In genomic region chr8:105275387-105275786, GRCm38 (mm10) we compare ENCODE assay signal across 7 mouse cellular contexts. TPM values are rescaled to one million over a fixed set of nuclear protein-coding genes. Genes with fewer than 3 reads are reported as not detected.
DNase-seq lines count a peak whose midpoint lies in the region; ATAC-seq and TF ChIP-seq lines count a peak whose summit lies in the region.

No protein-coding gene starts in this region.

- peak overlapping the region; percentile 69 for H3K4me2 ChIP-seq in kidney, postnatal 0 days (ENCODE audit: low read length)
- H3K4me2 ChIP-seq in embryonic facial prominence, embryonic 14.5 days (ENCODE audit: low read depth, low read length): peak overlapping the region; percentile 75
- H3K4me2 ChIP-seq in hindbrain, embryonic 12.5 days (replicated peaks): peak overlapping the region; percentile 84; the same call in 1 of the 2 replicates
- peak overlapping the region; percentile 94 for H3K4me2 ChIP-seq in midbrain, embryonic 15.5 days

- H3K4me1 ChIP-seq in kidney, postnatal 0 days (replicated peaks; ENCODE audit: insufficient read depth, low read length): 0 out of 2 replicates have a peak, but pooled peaks cover 2% of the 10 kb centered on the region
- peaks cover 21% of the 10 kb centered on the region for H3K4me1 ChIP-seq in embryonic facial prominence, embryonic 14.5 days (ENCODE audit: control insufficient read depth, insufficient read depth, low read length)
- H3K4me1 ChIP-seq in hindbrain, embryonic 12.5 days: peaks cover 27% of the 10 kb centered on the region
- peaks cover 34% of the 10 kb centered on the region for H3K4me1 ChIP-seq in midbrain, embryonic 15.5 days

- 6% methylated on average over 11 of the region's 11 CpGs for WGBS in kidney, postnatal 0 days
- 7% methylated on average over 11 of the region's 11 CpGs for WGBS in embryonic facial prominence, embryonic 14.5 days
- 4% methylated on average over 11 of the region's 11 CpGs for WGBS in hindbrain, embryonic 12.5 days
- WGBS in midbrain, embryonic 15.5 days: 6% methylated on average over 11 of the region's 11 CpGs

- H3K27ac ChIP-seq in kidney, postnatal 0 days: no peak overlapping the region
- no peak overlapping the region for H3K27ac ChIP-seq in embryonic facial prominence, embryonic 14.5 days (replicated peaks; ENCODE audit: low read depth, low read length)
- no peak overlapping the region for H3K27ac ChIP-seq in hindbrain, embryonic 12.5 days
- H3K27ac ChIP-seq in midbrain, embryonic 15.5 days: no peak overlapping the region

- no peak overlapping the region for H3K9ac ChIP-seq in kidney, postnatal 0 days (ENCODE audit: low read depth, low read length)
- H3K9ac ChIP-seq in embryonic facial prominence, embryonic 14.5 days (ENCODE audit: low read depth, low read length): no peak overlapping the region
- H3K9ac ChIP-seq in hindbrain, embryonic 12.5 days: no peak overlapping the region
- H3K9ac ChIP-seq in midbrain, embryonic 15.5 days: no peak overlapping the region

- no peaks in the 10 kb centered on the region for H3K9me3 ChIP-seq in kidney, postnatal 0 days (replicated peaks; ENCODE audit: low read length)
- H3K9me3 ChIP-seq in embryonic facial prominence, embryonic 14.5 days (ENCODE audit: control insufficient read depth, low read length): no peaks in the 10 kb centered on the region
- no peaks in the 10 kb centered on the region for H3K9me3 ChIP-seq in hindbrain, embryonic 12.5 days (replicated peaks)
- H3K9me3 ChIP-seq in midbrain, embryonic 15.5 days: no peaks in the 10 kb centered on the region

- H3K4me3 ChIP-seq in kidney, postnatal 0 days (replicated peaks; ENCODE audit: low read depth, low read length): 0 out of 2 replicates have a peak overlapping the region, but pooled peaks have one; percentile 31
- peak overlapping the region; percentile 41 for H3K4me3 ChIP-seq in embryonic facial prominence, embryonic 14.5 days (ENCODE audit: low read depth, low read length)
- peak overlapping the region; percentile 44; the same call in 1 of the 2 replicates for H3K4me3 ChIP-seq in hindbrain, embryonic 12.5 days
- peak overlapping the region; percentile 50; the same call in 1 of the 2 replicates for H3K4me3 ChIP-seq in midbrain, embryonic 15.5 days

- no peak for TF ChIP-seq CTCF in kidney, postnatal 0 days (IDR thresholded peaks at IDR 0.05; ENCODE audit: low read depth)

- H3K27me3 ChIP-seq in kidney, postnatal 0 days (ENCODE audit: insufficient read depth, low read length): peaks cover 66% of the 10 kb centered on the region
- H3K27me3 ChIP-seq in embryonic facial prominence, embryonic 14.5 days (replicated peaks; ENCODE audit: control insufficient read depth, insufficient read depth, low read length): peaks cover 93% of the 10 kb centered on the region
- H3K27me3 ChIP-seq in hindbrain, embryonic 12.5 days: peaks cover 99% of the 10 kb centered on the region
- H3K27me3 ChIP-seq in midbrain, embryonic 15.5 days (replicated peaks): peaks cover 83% of the 10 kb centered on the region

- DNase-seq in kidney, postnatal 0 days (ENCODE audit: low spot score): no peak
- no peak for DNase-seq in kidney, postnatal 25 days
- DNase-seq in embryonic facial prominence, embryonic 14.5 days (ENCODE audit: low spot score): no peak
- no peak for DNase-seq in embryo, embryonic 11 days

- ATAC-seq in kidney, postnatal 0 days (replicated peaks; ENCODE audit: low FRiP score, low read depth): no peak
- no peak for ATAC-seq in embryonic facial prominence, embryonic 14.5 days (ENCODE audit: low read depth)
- no peak for ATAC-seq in hindbrain, embryonic 12.5 days (ENCODE audit: low FRiP score)
- ATAC-seq in midbrain, embryonic 15.5 days (replicated peaks): no peak
- ATAC-seq in megakaryocyte progenitor cell, adult 5-6 weeks (replicated peaks; ENCODE audit: poor library complexity): no peak

- H3K36me3 ChIP-seq in kidney, postnatal 0 days (ENCODE audit: insufficient read depth, low read length): no peaks in the 10 kb centered on the region
- H3K36me3 ChIP-seq in embryonic facial prominence, embryonic 14.5 days (ENCODE audit: control insufficient read depth, insufficient read depth, low read length): no peaks in the 10 kb centered on the region
- 0 out of 2 replicates have a peak, but pooled peaks cover 4% of the 10 kb centered on the region for H3K36me3 ChIP-seq in hindbrain, embryonic 12.5 days
- H3K36me3 ChIP-seq in midbrain, embryonic 15.5 days (replicated peaks): 0 out of 2 replicates have a peak, but pooled peaks cover 4% of the 10 kb centered on the region

RNA-seq across cellular contexts. Expression of gene Nol3, which starts 0.6 kb away (rescaled TPM):
- 0.29 and 0.68 TPM in 2 replicates for polyA plus RNA-seq in kidney, postnatal 0 days (2015; fragmentation: Nextera tagmentation; extraction: Ambion mirVana)
- 5.3 and 5.4 TPM in 2 replicates for polyA plus RNA-seq in embryonic facial prominence, embryonic 14.5 days (2014; fragmentation: Nextera tagmentation; extraction: Ambion mirVana)
- polyA plus RNA-seq in hindbrain, embryonic 12.5 days (2016; fragmentation: Nextera tagmentation; extraction: Ambion mirVana): 2.7 and 4.0 TPM in 2 replicates
- polyA plus RNA-seq in midbrain, embryonic 15.5 days (2015; fragmentation: Nextera tagmentation; extraction: Ambion mirVana): 4.0 and 4.5 TPM in 2 replicates
- total RNA-seq in megakaryocyte progenitor cell, adult 5-6 weeks (2015): not detected in 2 replicates
- total RNA-seq in megakaryocyte progenitor cell, adult 5-6 weeks (2017): 0.04 TPM in 1 of 2 replicates, not detected in the other

RNA-seq across cellular contexts. Expression of gene Hsf4, which starts 5.8 kb away (rescaled TPM):
- 0.12 TPM in 1 of 2 replicates, not detected in the other for polyA plus RNA-seq in kidney, postnatal 0 days (2015; fragmentation: Nextera tagmentation; extraction: Ambion mirVana)
- polyA plus RNA-seq in embryonic facial prominence, embryonic 14.5 days (2014; fragmentation: Nextera tagmentation; extraction: Ambion mirVana): 0.38 and 0.49 TPM in 2 replicates
- polyA plus RNA-seq in hindbrain, embryonic 12.5 days (2016; fragmentation: Nextera tagmentation; extraction: Ambion mirVana): 0.23 TPM in 1 of 2 replicates, not detected in the other
- polyA plus RNA-seq in midbrain, embryonic 15.5 days (2015; fragmentation: Nextera tagmentation; extraction: Ambion mirVana): 0.25 and 0.42 TPM in 2 replicates
- total RNA-seq in megakaryocyte progenitor cell, adult 5-6 weeks (2015): not detected in 2 replicates
- not detected in 2 replicates for total RNA-seq in megakaryocyte progenitor cell, adult 5-6 weeks (2017)

RNA-seq across cellular contexts. Expression of gene Fbxl8, which starts 10.9 kb away (rescaled TPM):
- 1.8 and 2.4 TPM in 2 replicates for polyA plus RNA-seq in kidney, postnatal 0 days (2015; fragmentation: Nextera tagmentation; extraction: Ambion mirVana)
- polyA plus RNA-seq in embryonic facial prominence, embryonic 14.5 days (2014; fragmentation: Nextera tagmentation; extraction: Ambion mirVana): 2.9 and 3.2 TPM in 2 replicates
- 0.97 and 1.4 TPM in 2 replicates for polyA plus RNA-seq in hindbrain, embryonic 12.5 days (2016; fragmentation: Nextera tagmentation; extraction: Ambion mirVana)
- 0.99 and 1.3 TPM in 2 replicates for polyA plus RNA-seq in midbrain, embryonic 15.5 days (2015; fragmentation: Nextera tagmentation; extraction: Ambion mirVana)
- 2.3 and 3.2 TPM in 2 replicates for total RNA-seq in megakaryocyte progenitor cell, adult 5-6 weeks (2015)
- total RNA-seq in megakaryocyte progenitor cell, adult 5-6 weeks (2017): 1.2 and 2.3 TPM in 2 replicates

RNA-seq across cellular contexts. Expression of gene Tradd, which starts 11.0 kb away (rescaled TPM):
- 21.8 and 24.2 TPM in 2 replicates for polyA plus RNA-seq in kidney, postnatal 0 days (2015; fragmentation: Nextera tagmentation; extraction: Ambion mirVana)
- polyA plus RNA-seq in embryonic facial prominence, embryonic 14.5 days (2014; fragmentation: Nextera tagmentation; extraction: Ambion mirVana): 21.1 and 23.3 TPM in 2 replicates
- polyA plus RNA-seq in hindbrain, embryonic 12.5 days (2016; fragmentation: Nextera tagmentation; extraction: Ambion mirVana): 17.2 and 17.5 TPM in 2 replicates
- polyA plus RNA-seq in midbrain, embryonic 15.5 days (2015; fragmentation: Nextera tagmentation; extraction: Ambion mirVana): 13.5 and 13.6 TPM in 2 replicates
- 7.0 and 8.7 TPM in 2 replicates for total RNA-seq in megakaryocyte progenitor cell, adult 5-6 weeks (2015)
- 14.2 and 15.4 TPM in 2 replicates for total RNA-seq in megakaryocyte progenitor cell, adult 5-6 weeks (2017)

RNA-seq across cellular contexts. Expression of gene 4931428F04Rik, which starts 14.3 kb away (rescaled TPM):
- 5.5 and 6.2 TPM in 2 replicates for polyA plus RNA-seq in kidney, postnatal 0 days (2015; fragmentation: Nextera tagmentation; extraction: Ambion mirVana)
- polyA plus RNA-seq in embryonic facial prominence, embryonic 14.5 days (2014; fragmentation: Nextera tagmentation; extraction: Ambion mirVana): 8.1 and 10.6 TPM in 2 replicates
- polyA plus RNA-seq in hindbrain, embryonic 12.5 days (2016; fragmentation: Nextera tagmentation; extraction: Ambion mirVana): 63.2 and 74.0 TPM in 2 replicates
- polyA plus RNA-seq in midbrain, embryonic 15.5 days (2015; fragmentation: Nextera tagmentation; extraction: Ambion mirVana): 165 and 173 TPM in 2 replicates
- 2.1 and 4.2 TPM in 2 replicates for total RNA-seq in megakaryocyte progenitor cell, adult 5-6 weeks (2015)
- 1.5 and 1.8 TPM in 2 replicates for total RNA-seq in megakaryocyte progenitor cell, adult 5-6 weeks (2017)
